Mouse (Mus musculus): ENCODE data around the gene Pou4f1. TPM values are rescaled to one million over a fixed set of nuclear protein-coding genes. Genes with fewer than 3 reads are reported as not detected.

The Pou4f1 gene
- polyA plus RNA-seq, 1 experiment from 2014 or later, result 0.09 TPM

DNA sequence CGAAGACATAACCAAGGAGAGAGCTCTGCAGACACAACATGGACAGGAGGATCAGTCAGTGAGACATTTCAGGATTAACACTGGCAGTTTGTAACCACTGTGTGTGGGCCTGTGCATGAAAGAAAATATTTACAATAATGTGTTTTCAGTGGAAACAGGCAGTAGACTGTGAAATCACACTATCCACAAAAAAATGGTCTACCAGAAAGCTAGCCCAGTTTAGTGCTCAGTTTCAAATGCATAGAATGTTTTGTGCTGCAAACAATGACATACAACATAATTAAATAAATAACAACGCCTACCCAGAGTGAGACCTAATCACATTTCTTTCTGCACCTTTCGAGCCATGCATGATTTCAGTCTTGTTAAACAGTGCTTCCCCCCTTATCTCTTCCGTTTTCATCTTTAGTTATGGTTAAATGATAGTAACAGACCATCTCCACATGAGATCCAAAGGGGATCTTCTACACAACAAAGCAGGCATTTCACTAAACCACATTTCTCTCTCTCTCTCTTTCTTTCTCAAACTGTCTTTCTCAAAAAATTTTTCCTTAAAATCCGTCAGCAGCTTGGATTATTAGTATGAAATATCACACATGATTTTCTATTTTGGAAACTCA is 4.1 kb downstream of the Pou4f1 start:
- WGBS (ENCODE audit: insufficient replicate concordance), result 8% methylated on average over 5 of the region's 5 CpGs
- Histone ChIP-seq H3K4me1 (ENCODE audit: insufficient read depth) (peaks cover 13% of the 10 kb centered on the region), H3K9ac (replicated peaks) (no peak overlapping the region), H3K27ac (ENCODE audit: low read depth) (no peak overlapping the region), H3K36me3 (replicated peaks; ENCODE audit: insufficient read depth, low read length) (no peaks in the 10 kb centered on the region), H3K27me3 (ENCODE audit: insufficient read depth, low read length) (peaks cover 89% of the 10 kb centered on the region), H3K4me2 (ENCODE audit: low read depth, low read length) (no peak overlapping the region), H3K4me3 (ENCODE audit: low read depth, low read length) (no peak overlapping the region), H3K9me3 (ENCODE audit: low read length) (no peaks in the 10 kb centered on the region)
- ATAC-seq (no peak), DNase-seq (no peak)
- no peak for TF ChIP-seq EP300 (IDR thresholded peaks at IDR 0.05; ENCODE audit: low read depth)
- no peak for TF ChIP-seq CTCF (IDR thresholded peaks at IDR 0.05; ENCODE audit: low read depth)

DNA sequence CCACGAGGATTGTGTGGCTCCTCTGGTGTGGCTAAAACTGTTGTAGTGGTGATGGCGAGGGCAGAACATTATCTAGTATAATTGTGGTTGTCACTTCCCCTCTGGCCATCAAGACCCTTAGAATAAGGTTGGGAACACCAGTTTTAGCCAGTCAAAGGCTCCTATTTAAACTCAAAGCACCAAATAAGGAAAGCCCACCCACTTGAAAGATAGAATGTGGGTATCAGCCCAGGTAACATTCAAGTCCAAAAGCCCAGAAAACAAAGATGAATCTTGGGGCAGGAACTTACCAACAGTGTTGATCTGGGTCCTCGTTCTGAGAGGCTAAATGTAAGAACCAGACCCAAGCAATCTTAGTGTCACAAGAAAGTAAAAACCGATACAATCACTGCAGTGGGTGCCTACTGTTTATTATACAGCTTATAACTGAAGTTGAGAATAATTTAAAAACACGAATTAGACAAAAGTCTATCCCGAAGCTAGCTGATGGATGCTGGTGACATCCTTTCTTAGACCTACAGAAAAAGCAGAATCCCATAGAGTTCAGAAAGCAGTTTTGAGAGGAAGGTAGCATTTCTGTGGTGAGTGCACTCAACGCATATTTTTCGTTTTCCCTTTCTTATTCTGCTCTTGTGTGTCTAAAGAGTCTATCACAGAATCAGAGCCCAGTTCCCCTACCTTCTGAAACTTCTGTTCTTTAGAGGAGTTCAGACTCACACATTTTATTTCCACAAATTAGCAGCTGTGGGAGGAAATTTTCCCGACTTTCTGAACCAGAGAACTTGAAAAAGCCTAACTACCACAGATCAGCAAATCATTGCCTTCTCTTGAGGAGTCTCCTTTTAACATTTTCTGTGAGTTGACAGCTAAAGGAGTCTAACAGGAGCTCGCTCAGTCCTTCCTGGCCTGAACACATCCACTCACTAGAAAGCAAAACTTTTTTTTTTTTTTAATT is 6.2 kb downstream of the Pou4f1 start:
- Histone ChIP-seq H3K9ac (replicated peaks) (no peak overlapping the region), H3K27me3 (ENCODE audit: insufficient read depth, low read length) (peaks cover 87% of the 10 kb centered on the region), H3K4me1 (ENCODE audit: insufficient read depth) (peaks cover 3% of the 10 kb centered on the region; the same call in 1 of the 2 replicates), H3K4me3 (ENCODE audit: low read depth, low read length) (no peak overlapping the region), H3K27ac (ENCODE audit: low read depth) (no peak overlapping the region), H3K36me3 (replicated peaks; ENCODE audit: insufficient read depth, low read length) (no peaks in the 10 kb centered on the region), H3K9me3 (ENCODE audit: low read length) (no peaks in the 10 kb centered on the region), H3K4me2 (ENCODE audit: low read depth, low read length) (no peak overlapping the region)
- 3% methylated on average over 10 of the region's 10 CpGs for WGBS (ENCODE audit: insufficient replicate concordance)
- TF ChIP-seq EP300 (IDR thresholded peaks at IDR 0.05; ENCODE audit: low read depth) (no peak), CTCF (IDR thresholded peaks at IDR 0.05; ENCODE audit: low read depth) (no peak)
- DNase-seq (no peak), ATAC-seq (no peak)

- Histone ChIP-seq H3K9me3 (ENCODE audit: low read length) (no peaks in the 10 kb centered on the region), H3K4me1 (ENCODE audit: insufficient read depth) (no peaks in the 10 kb centered on the region), H3K4me2 (ENCODE audit: low read depth, low read length) (no peak overlapping the region), H3K27me3 (ENCODE audit: insufficient read depth, low read length) (peaks cover 83% of the 10 kb centered on the region), H3K36me3 (replicated peaks; ENCODE audit: insufficient read depth, low read length) (no peaks in the 10 kb centered on the region), H3K27ac (ENCODE audit: low read depth) (no peak overlapping the region), H3K4me3 (ENCODE audit: low read depth, low read length) (no peak overlapping the region), H3K9ac (replicated peaks) (no peak overlapping the region)
- WGBS (ENCODE audit: insufficient replicate concordance), result 2% methylated on average over 59 of the region's 59 CpGs
- no peak for TF ChIP-seq CTCF (IDR thresholded peaks at IDR 0.05; ENCODE audit: low read depth)
- no peak for ATAC-seq
- no peak for DNase-seq
These were observed 7.2 kb downstream of the Pou4f1 start for GRCm38 (mm10) chr14:104460325-104461285.

DNA sequence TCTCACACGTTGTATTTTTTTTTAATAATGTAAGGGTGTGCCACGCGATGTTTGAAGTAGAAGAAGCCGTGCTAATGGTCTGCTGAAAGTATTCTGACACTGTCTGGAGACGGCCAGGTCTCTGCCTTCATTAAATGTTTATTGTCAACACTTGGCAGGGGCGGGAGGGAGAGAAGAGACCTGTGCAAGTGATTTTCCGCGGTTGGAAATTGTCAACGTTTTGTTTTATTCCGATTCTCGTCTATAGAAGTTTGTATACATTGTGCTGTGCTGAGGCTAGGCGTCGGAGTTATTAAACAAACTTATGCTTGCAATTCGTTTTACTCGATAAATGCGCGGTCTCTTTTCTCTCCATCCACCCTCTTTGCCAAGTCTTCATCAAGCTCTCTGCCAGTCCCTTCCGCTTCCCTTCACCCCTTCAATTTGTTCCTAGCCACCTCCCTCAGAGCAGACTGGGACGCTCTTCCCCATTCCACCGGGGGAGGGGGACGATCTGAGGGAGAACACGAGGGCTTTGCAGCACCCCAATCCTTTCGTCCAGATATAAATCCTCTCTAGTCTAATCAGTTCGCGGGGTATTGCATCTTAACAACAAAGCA is 8.2 kb downstream of the Pou4f1 start:
- ATAC-seq, result no peak
- Histone ChIP-seq H3K4me1 (ENCODE audit: insufficient read depth) (no peaks in the 10 kb centered on the region), H3K27ac (ENCODE audit: low read depth) (no peak overlapping the region), H3K4me2 (ENCODE audit: low read depth, low read length) (no peak overlapping the region), H3K27me3 (ENCODE audit: insufficient read depth, low read length) (peaks cover 79% of the 10 kb centered on the region), H3K9me3 (ENCODE audit: low read length) (no peaks in the 10 kb centered on the region), H3K4me3 (ENCODE audit: low read depth, low read length) (no peak overlapping the region), H3K36me3 (replicated peaks; ENCODE audit: insufficient read depth, low read length) (no peaks in the 10 kb centered on the region), H3K9ac (replicated peaks) (no peak overlapping the region)
- no peak for DNase-seq
- TF ChIP-seq CTCF (IDR thresholded peaks at IDR 0.05; ENCODE audit: low read depth) (no peak), EP300 (IDR thresholded peaks at IDR 0.05; ENCODE audit: low read depth) (no peak)
- 1% methylated on average over 25 of the region's 25 CpGs for WGBS (ENCODE audit: insufficient replicate concordance)

DNA sequence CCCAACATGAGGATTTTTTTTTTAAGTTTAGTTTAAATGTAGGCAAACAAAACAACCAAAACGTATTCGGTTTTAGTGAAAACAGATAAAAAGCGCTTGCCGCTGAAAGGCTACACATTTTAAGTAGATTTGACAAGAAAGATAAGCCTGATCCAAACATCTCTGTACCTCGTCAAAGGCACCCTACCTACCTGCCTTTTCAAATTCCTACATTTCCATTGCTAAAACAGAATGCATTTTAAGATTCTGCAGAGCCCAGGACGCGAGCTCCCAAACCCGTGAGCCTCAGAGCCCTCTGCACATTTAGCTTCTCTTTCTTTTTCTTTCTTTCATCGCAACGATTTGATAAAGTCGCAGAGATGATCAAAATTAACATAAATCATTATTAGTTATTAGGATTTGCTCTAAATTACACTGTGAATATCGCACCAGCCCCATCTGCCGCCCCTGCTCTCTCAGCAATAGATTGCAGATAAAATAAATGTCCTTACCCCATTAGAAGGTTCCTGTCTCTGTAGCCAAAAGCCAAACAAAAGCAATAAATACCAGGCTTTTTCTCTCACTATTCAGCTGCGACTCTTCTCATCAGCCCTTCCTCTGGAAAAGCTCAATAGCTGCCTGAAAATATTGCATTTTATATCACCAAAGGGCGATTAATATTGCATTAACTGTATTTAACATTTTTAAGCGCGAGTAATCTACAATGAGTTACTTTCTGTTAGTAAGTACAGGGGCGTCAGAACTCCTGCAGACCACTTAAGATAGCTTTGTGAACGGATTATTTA is 8.9 kb downstream of the Pou4f1 start:
- Histone ChIP-seq H3K9me3 (ENCODE audit: low read length) (no peaks in the 10 kb centered on the region), H3K4me3 (ENCODE audit: low read depth, low read length) (no peak overlapping the region), H3K27me3 (ENCODE audit: insufficient read depth, low read length) (peaks cover 76% of the 10 kb centered on the region), H3K9ac (replicated peaks) (no peak overlapping the region), H3K27ac (ENCODE audit: low read depth) (no peak overlapping the region), H3K4me1 (ENCODE audit: insufficient read depth) (no peaks in the 10 kb centered on the region), H3K36me3 (replicated peaks; ENCODE audit: insufficient read depth, low read length) (no peaks in the 10 kb centered on the region), H3K4me2 (ENCODE audit: low read depth, low read length) (no peak overlapping the region)
- no peak for DNase-seq
- no peak for ATAC-seq
- TF ChIP-seq CTCF (IDR thresholded peaks at IDR 0.05; ENCODE audit: low read depth) (no peak), EP300 (IDR thresholded peaks at IDR 0.05; ENCODE audit: low read depth) (no peak)
- WGBS (ENCODE audit: insufficient replicate concordance), result 2% methylated on average over 19 of the region's 19 CpGs
